ENCODE assay signal across 10 mouse cellular contexts in genomic region chr12:84569976-84570693, GRCm38 (mm10). TPM values are rescaled to one million over a fixed set of nuclear protein-coding genes. Genes with fewer than 3 reads are reported as not detected.
DNase-seq lines count a peak whose midpoint lies in the region; ATAC-seq lines count a peak whose summit lies in the region.
"Had no signal": no experiment of that assay in that cellular context is flagged by ENCODE, and none has a peak within 500 bp of the region (broad histone marks: within the 10 kb centered on the region; RNA-seq: fewer than 3 reads in every experiment).

No protein-coding gene starts in this region.

- WGBS in kidney, embryonic 14.5 days: 2% methylated on average over 40 of the region's 40 CpGs
- 1% methylated on average over 40 of the region's 40 CpGs for WGBS in embryonic facial prominence, embryonic 10.5 days
- WGBS in hindbrain, embryonic 15.5 days: 2% methylated on average over 40 of the region's 40 CpGs
- WGBS in neural tube, embryonic 12.5 days: 1% methylated on average over 40 of the region's 40 CpGs

- peak overlapping the region; percentile 15; the same call in 1 of the 2 replicates for H3K4me3 ChIP-seq in kidney, embryonic 14.5 days (ENCODE audit: low read length)
- H3K4me3 ChIP-seq in embryonic facial prominence, embryonic 10.5 days: peak overlapping the region; percentile 45
- peak overlapping the region; percentile 21 for H3K4me3 ChIP-seq in hindbrain, embryonic 15.5 days
- H3K4me3 ChIP-seq in neural tube, embryonic 12.5 days: peak overlapping the region; percentile 22

- no peak overlapping the region for H3K27ac ChIP-seq in kidney, embryonic 14.5 days (ENCODE audit: low read depth, low read length)
- no peak overlapping the region for H3K27ac ChIP-seq in embryonic facial prominence, embryonic 10.5 days (replicated peaks)
- H3K27ac ChIP-seq in hindbrain, embryonic 15.5 days (replicated peaks): no peak overlapping the region
- H3K27ac ChIP-seq in neural tube, embryonic 12.5 days: no peak overlapping the region

- no peak overlapping the region for H3K4me2 ChIP-seq in kidney, embryonic 14.5 days (replicated peaks; ENCODE audit: low read depth, low read length)
- H3K4me2 ChIP-seq in hindbrain, embryonic 15.5 days: peak overlapping the region; percentile 15; the same call in 1 of the 2 replicates
- H3K4me2 ChIP-seq in neural tube, embryonic 12.5 days (replicated peaks): peak overlapping the region; percentile 12; the same call in 1 of the 2 replicates

- H3K36me3 ChIP-seq in kidney, embryonic 14.5 days (ENCODE audit: control insufficient read depth, insufficient read depth, low read length): no peaks in the 10 kb centered on the region
- no peaks in the 10 kb centered on the region for H3K36me3 ChIP-seq in embryonic facial prominence, embryonic 10.5 days (replicated peaks)
- no peaks in the 10 kb centered on the region for H3K36me3 ChIP-seq in hindbrain, embryonic 15.5 days
- H3K36me3 ChIP-seq in neural tube, embryonic 12.5 days: no peaks in the 10 kb centered on the region
- H3K36me3 ChIP-seq: G1E had no signal

- peaks cover 73% of the 10 kb centered on the region for H3K27me3 ChIP-seq in kidney, embryonic 14.5 days (ENCODE audit: control insufficient read depth, insufficient read depth, low read length)
- H3K27me3 ChIP-seq in embryonic facial prominence, embryonic 10.5 days (replicated peaks; ENCODE audit: low read depth, poor library complexity, severe bottlenecking): peaks cover 96% of the 10 kb centered on the region
- peaks cover 72% of the 10 kb centered on the region for H3K27me3 ChIP-seq in hindbrain, embryonic 15.5 days
- H3K27me3 ChIP-seq in neural tube, embryonic 12.5 days (replicated peaks): peaks cover 83% of the 10 kb centered on the region

- no peak for DNase-seq in kidney, postnatal 14 days
- DNase-seq in embryonic facial prominence, embryonic 10.5 days (ENCODE audit: low spot score): peak; percentile 60
- DNase-seq in adrenal gland, postnatal 10 days: no peak
- DNase-seq in cerebellum, adult 9-11 months: no peak
- DNase-seq in frontal cortex, postnatal 25 days (ENCODE audit: low spot score in 2 of 2): no peak
- DNase-seq: liver, postnatal 0 days had no signal

- no peaks in the 10 kb centered on the region for H3K9me3 ChIP-seq in kidney, embryonic 14.5 days (ENCODE audit: control insufficient read depth, low read length)
- no peaks in the 10 kb centered on the region for H3K9me3 ChIP-seq in embryonic facial prominence, embryonic 10.5 days
- H3K9me3 ChIP-seq in hindbrain, embryonic 15.5 days: no peaks in the 10 kb centered on the region
- no peaks in the 10 kb centered on the region for H3K9me3 ChIP-seq in neural tube, embryonic 12.5 days
- H3K9me3 ChIP-seq: G1E had no signal

- no peaks in the 10 kb centered on the region for H3K4me1 ChIP-seq in kidney, embryonic 14.5 days (ENCODE audit: control insufficient read depth, insufficient read depth, low read length)
- peaks cover 30% of the 10 kb centered on the region for H3K4me1 ChIP-seq in embryonic facial prominence, embryonic 10.5 days
- H3K4me1 ChIP-seq in hindbrain, embryonic 15.5 days (replicated peaks): peaks cover 17% of the 10 kb centered on the region
- H3K4me1 ChIP-seq in neural tube, embryonic 12.5 days: peaks cover 17% of the 10 kb centered on the region

- no peak for ATAC-seq in kidney, embryonic 14.5 days (ENCODE audit: low FRiP score, low TSS enrichment)
- ATAC-seq in hindbrain, embryonic 15.5 days (ENCODE audit: low FRiP score, low read depth): 0 out of 2 replicates have a peak, but pooled peaks have one; percentile 34
- ATAC-seq in neural tube, embryonic 12.5 days (ENCODE audit: low FRiP score, low read depth): no peak
- ATAC-seq: liver, postnatal 0 days had no signal

- no peak overlapping the region for H3K9ac ChIP-seq in kidney, embryonic 14.5 days (ENCODE audit: low read depth, low read length)
- no peak overlapping the region for H3K9ac ChIP-seq in hindbrain, embryonic 15.5 days
- H3K9ac ChIP-seq in neural tube, embryonic 12.5 days: no peak overlapping the region
- H3K9ac ChIP-seq: liver, postnatal 0 days had no signal

RNA-seq across cellular contexts. Expression of gene Vsx2, which starts 0.6 kb away (rescaled TPM):
- polyA plus RNA-seq in kidney, embryonic 14.5 days (2014; fragmentation: Nextera tagmentation; extraction: Ambion mirVana): 0.06 TPM in 1 of 2 replicates, not detected in the other
- 2.8 and 3.2 TPM in 2 replicates for polyA plus RNA-seq in embryonic facial prominence, embryonic 10.5 days (2016; fragmentation: Nextera tagmentation; extraction: Ambion mirVana)
- polyA plus RNA-seq in hindbrain, embryonic 15.5 days (2015; fragmentation: Nextera tagmentation; extraction: Ambion mirVana): 3.6 TPM in 2 replicates
- polyA plus RNA-seq in neural tube, embryonic 12.5 days (2016; fragmentation: Nextera tagmentation; extraction: Ambion mirVana): 6.6 and 6.9 TPM in 2 replicates
- not detected for total RNA-seq in adrenal gland, postnatal 10 days (2021)
- polyA plus RNA-seq: G1E; liver, postnatal 0 days had no signal

RNA-seq across cellular contexts. Expression of gene Abcd4, which starts 47.1 kb away (rescaled TPM):
- 10.0 and 14.8 TPM in 2 replicates for polyA plus RNA-seq in kidney, embryonic 14.5 days (2014; fragmentation: Nextera tagmentation; extraction: Ambion mirVana)
- polyA plus RNA-seq in embryonic facial prominence, embryonic 10.5 days (2016; fragmentation: Nextera tagmentation; extraction: Ambion mirVana): 12.7 and 13.6 TPM in 2 replicates
- 13.8 and 15.4 TPM in 2 replicates for polyA plus RNA-seq in hindbrain, embryonic 15.5 days (2015; fragmentation: Nextera tagmentation; extraction: Ambion mirVana)
- polyA plus RNA-seq in neural tube, embryonic 12.5 days (2016; fragmentation: Nextera tagmentation; extraction: Ambion mirVana): 13.3 and 14.1 TPM in 2 replicates
- total RNA-seq in adrenal gland, postnatal 10 days (2021): 10 to 100 TPM in 1 of 2 experiments, 1 to 10 TPM in 1; 10.0 to 14.6 TPM
